Mouse (Mus musculus) frontal cortex, postnatal 36 days (tissue): ENCODE measurements around the gene Commd7.
"Not testable (repeated sequence)": the region's sequence is repeated elsewhere in the genome, so short reads cannot be mapped to it uniquely, and the experiment has no call there.

Experiments
- DNase-seq, 2 experiments: peaks; one replicate each; pipeline ENCODE4 v3.0.0; 2022; ENCODE audit warnings: low spot score in 2 of 2

Commd7 gene

DNA sequence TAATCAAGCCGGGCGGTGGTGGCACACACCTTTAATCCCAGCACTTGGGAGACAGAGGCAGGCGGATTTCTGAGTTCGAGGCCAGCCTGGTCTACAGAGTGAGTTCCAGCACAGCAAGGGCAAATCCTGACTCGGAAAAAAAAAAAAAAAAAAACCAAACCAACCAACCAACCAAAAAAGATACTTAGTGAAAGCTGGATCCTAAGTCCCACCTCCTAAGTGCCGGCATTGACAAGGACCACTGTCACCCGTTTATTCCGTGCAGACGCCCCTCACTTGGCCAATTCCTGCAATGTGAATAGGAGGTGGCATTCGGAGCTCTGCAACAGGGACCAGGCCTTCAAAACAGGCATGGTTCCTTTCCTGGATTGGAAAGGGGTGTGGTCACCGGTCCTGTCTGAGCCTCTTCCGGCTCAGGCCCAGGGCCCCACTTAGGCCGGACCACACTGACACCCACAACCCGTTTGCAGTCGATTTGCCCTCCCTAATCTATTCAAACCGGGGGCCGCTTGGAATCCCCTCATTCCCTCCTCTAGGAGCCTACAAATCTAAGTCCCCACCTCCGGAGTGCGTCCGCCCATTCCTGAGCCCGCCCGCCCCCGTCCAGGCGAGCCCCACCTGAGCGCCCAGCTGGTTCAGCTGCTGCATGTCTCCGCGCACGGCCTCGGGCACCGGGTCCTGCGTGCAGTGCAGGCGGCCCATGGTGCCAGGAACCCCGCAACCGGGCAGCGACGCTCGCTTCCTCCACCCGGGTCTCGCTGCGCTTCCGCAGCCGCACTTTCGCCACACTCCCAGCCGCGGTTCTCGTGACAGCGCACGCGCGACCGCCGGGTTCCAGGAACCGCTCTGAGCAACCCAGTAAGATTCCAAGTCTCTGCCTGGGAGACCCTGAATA is at the start of gene Commd7:
Commd7 (minus strand) TSS at position 806 of the 895 bp plus-strand sequence.
- peak; percentile 85 to 92 for DNase-seq

DNA sequence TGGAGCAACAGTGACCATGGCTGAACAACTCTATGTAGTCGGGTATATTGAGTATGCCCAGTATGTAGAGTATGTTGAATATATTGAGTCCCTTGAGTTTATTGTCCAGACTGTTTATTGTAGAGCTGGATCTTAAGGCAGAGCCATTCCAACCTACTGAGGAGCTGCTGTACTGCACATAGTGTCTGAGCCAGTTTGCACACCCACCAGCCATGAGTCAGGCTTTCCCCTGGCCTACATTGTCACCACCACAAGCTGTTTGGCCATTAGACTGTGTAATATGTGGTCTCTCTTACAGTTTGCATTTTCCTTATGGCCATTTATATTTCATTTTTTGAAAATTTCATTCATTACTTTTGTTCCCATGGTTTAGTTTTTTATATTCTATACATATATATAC is 47.4 kb upstream of the Commd7 start:
- peak; percentile 21 to 45 for DNase-seq

DNA sequence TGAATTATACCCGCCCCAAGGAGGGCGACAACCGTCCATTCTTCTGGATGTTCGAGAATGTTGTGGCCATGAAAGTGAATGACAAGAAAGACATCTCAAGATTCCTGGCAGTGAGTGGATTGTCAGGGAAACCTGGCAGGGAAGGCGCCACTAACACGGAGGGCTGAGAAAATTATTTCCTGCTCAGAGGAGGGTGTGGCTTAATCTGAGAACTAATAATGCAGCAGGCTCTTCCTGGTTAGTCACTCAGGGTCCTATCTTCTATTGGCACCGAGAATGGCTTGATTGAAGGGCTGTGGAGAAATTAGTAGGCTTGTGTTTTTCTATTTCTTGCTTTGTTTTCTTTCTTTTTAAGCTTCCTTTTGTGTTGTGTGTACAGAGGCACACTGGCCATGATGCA is 45.0 kb upstream of the Commd7 start:
- DNase-seq: no peak

GRCm38 (mm10) chr2:153676944-153677343 is 44.4 kb upstream of the Commd7 start:
- no peak for DNase-seq

DNA sequence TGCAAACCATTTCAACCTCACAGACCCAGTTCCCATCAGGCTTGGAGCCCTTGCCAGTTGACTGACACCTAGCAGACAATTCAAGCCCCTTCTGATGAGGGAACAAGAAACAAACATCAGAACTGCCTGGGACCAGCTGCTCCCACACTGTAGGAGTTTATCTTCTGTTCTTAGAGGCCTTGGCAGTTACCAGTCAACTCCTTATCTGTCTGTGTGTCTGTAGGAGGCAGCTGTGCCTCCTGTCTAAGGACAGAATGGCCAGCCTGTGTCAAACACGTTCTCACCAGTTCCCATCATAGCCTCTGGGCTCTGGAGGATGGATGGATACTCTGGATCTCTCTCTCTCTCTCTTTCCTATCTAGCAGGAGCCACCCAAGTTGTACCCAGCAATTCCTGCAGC is 42.8 kb upstream of the Commd7 start:
- not testable (repeated sequence) for DNase-seq

DNA sequence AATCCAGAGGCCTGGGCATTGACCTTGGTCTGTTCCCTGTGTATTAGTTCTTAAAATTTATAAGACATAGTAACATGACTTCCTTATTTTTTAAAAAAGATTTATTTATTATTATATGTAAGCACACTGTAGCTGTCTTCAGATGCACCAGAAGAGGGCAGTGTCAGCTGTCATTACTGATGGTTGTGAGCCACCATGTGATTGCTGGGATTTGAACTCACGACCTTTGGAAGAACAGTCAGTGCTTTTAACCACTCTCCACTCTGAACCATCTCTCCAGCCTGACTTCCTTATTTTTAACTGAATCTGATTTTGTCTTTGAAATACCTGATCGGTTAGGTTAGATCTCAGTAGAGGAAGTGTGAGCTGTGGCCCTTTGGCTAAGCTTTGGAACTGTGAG is 40.0 kb upstream of the Commd7 start:
- no peak for DNase-seq

- DNase-seq: no peak
Measured at GRCm38 (mm10) chr2:153670111-153670510, 37.5 kb upstream of the Commd7 start.

GRCm38 (mm10) chr2:153668754-153669376 is 36.3 kb upstream of the Commd7 start:
- DNase-seq: peak; percentile 6 to 44

DNA sequence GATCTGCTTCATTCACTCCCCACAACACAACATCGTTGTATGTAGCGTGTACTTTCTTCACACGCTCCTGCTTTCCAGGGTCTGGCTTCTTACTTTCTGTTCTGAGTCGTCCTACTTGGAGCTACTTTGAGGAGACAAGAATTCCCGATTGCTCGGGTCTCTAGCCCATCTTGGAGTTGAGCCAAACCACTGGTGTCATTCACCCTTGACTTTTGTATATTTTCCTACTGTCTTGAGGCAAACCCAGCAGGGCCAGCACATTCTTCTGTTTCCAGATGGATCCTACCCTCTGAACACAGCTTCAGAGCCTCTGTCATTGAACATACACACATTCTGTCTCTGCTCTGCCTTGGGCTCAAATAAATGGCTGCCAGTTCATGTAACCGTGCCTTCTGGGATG is 32.8 kb upstream of the Commd7 start:
- no peak for DNase-seq

DNA sequence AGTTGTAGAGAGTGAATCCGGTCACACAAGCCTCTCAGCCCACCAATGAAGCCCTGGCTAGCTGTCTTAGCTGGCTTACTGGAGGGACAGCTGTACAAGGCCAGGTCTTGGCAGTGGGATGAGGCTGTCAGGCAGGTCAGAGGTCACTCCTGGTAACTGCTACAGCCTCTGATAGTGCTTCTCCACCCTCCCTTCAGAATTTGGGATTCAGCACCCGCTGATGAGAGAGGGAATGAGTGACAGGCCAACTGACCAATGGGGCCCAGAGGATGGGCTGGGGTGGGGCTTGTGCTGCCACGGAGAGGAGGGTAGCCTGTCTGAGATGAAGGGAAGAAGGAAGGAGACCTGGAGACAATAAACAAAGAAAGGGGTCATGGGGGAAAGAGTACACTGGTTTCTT is 28.0 kb upstream of the Commd7 start:
- DNase-seq: no peak

GRCm38 (mm10) chr2:153657659-153658058 is 25.1 kb upstream of the Commd7 start:
- not testable (repeated sequence) for DNase-seq

- DNase-seq: no peak
Measured at GRCm38 (mm10) chr2:153651681-153652080, 19.1 kb upstream of the Commd7 start.

DNA sequence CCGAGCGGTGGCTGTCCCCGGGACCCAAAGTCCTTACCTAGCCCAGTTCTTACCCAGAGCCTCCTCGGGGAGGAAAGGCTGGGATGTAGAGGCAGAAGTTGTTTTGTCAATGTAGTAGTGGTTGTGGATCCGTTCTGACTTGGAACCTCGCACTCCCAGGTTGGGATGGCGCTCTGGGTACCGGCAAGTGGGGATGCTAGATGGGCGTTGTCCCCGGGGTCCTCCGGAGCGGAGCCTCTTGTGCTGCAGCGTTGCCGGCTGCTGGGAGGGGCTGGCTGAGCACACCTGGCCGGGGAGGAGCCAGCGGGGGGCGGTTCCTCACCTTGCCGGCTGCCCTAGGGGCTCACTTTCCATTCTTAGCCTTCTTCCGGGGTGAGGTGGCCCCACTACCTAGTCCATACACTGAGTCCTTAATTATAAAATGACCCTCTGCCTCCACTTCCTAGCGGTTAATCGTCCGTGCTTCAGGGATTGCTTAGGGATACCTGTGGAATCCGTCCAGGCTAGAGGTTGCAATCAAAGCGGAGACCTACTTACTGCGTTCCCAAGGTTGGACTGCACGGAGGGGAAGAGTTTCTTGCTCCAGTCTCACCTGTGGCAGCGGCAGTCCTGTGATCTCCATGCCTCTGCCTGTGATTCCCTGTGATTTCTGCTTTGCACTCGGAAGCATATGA is 17.6 kb upstream of the Commd7 start:
- no peak for DNase-seq

GRCm38 (mm10) chr2:153649298-153650013 is 16.9 kb upstream of the Commd7 start, which contains the start of gene Dnmt3b:
Gene Dnmt3b, plus strand, starts transcription at chr2:153649450.
- DNase-seq: peak; percentile 22 to 26

GRCm38 (mm10) chr2:153648773-153649297 is 16.3 kb upstream of the Commd7 start:
- no peak for DNase-seq

- no peak for DNase-seq
Measured at GRCm38 (mm10) chr2:153642999-153643398, 10.4 kb upstream of the Commd7 start.

- DNase-seq: no peak
Measured at GRCm38 (mm10) chr2:153642496-153642895, 9.9 kb upstream of the Commd7 start.

DNA sequence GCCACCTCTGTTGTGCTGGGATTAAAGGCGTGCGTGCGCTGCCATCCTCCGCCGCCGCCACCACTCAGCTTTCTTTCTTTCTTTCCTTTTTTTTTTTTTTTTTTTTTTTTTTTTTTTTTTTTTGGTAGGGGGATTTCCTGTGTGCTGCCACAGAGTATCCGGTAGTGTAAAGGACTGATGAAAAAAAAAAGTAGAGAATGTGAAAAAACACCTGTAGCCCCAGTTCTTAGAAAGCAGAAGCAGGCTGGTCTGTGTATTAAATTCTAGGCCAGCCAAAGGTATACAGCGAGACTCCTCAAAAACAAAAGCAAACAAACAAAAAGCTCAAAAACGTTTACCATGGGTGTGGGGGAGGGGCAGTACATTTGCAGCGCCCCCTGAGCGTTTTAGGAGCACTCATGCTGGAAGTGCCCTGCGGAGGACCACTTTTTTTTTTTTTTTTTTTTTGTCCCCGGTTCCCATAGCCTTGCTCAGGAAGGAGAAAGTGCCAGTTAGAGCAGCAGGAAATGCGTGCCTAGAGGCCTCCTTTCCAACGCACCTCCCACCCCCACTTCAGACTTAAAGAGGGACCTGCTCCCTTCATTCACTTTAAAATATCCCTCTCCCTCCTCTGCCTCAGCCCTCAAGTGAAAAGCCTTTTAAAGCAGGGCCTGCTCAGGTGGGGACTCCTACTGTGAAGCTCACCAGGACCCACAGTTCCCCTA is 6.5 kb upstream of the Commd7 start:
- DNase-seq: no peak

DNA sequence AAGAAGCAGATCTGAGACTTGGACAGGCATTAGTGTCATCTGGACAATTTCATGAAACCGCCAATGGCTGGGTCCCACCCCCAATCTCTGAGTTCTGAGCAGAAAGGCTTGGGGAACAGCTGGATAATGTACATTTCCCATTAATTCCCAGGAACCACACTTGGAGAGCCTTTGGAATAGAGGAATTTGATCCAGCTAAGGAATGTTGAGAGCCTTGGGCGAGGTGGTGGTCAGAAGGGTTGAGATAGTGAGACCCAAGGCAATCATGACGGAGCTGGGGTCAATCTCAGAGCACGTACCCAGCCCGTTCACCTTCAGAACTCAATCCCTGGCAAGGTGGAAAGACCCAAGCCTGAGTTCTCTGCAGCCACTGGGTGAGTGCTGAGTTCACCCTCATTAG is 678 bp upstream of the Commd7 start:
- DNase-seq: no peak

DNA sequence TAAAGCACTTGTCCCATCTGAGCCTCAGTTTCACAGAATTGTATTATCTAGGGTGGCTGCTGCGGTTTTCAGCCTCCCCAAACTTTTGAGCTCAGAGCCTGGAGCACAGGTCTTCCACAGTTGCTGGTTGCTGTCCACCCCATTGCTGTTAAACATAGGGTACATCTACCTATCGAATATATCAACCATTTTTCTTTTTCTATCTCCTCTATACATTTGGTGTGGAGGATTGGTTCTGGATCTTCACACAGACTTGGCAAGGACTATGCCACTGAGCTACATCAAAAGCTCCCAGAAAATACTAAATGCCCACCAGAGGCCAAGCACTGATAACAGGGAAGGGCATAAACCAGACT is 268 bp upstream of the Commd7 start:
- no peak for DNase-seq

DNA sequence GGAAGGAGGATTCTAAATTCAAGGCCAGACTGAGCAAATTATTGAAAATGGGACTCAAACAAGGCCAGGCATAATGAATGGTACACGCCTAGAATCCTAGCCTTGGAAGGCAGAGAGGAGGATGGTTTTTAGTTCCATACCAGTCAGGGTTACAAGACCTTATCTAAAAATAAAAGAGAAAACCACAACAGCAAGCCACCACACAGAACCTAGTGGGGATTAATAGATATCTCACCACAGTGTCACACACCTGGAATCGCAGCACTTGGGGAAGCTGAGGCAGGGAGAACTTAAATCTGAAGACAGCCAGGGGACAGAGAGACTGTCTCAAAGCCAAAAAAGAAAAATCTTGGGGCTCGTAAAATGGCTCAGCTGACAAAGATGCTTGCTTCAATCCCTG is 1.6 kb downstream of the Commd7 start:
- no peak for DNase-seq
